In the genomic region with DNA sequence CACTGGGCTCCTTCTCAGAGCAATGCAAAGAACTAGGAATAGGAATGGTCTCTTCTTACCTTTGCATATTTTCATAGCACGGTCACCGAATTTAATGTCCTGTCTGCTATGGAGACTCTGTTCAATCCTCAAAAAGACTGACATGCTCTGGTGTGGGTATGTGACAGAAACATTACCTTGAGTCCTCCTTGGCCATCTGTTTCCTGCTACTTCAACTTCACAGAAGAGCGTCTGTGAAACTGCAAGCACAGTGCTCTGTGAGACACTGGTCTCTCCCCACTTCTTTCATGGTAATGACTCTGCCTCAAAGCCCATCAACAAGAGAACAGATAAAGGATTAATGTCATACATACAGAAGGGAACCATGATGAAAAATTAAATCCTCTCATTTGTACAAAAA, we compare ENCODE assay signal across 21 mouse cellular contexts. TPM values are rescaled to one million over a fixed set of nuclear protein-coding genes. Genes with fewer than 3 reads are reported as not detected.
DNase-seq lines count a peak whose midpoint lies in the region; TF ChIP-seq lines count a peak whose summit lies in the region.
"Had no signal": no experiment of that assay in that cellular context is flagged by ENCODE, and none has a peak within 500 bp of the region (broad histone marks: within the 10 kb centered on the region; RNA-seq: fewer than 3 reads in every experiment).

No protein-coding gene starts in this region.

- no peak for TF ChIP-seq CTCF in layer of hippocampus, adult 2 months (conservative IDR thresholded peaks at IDR 0.05)

- no peak for DNase-seq in layer of hippocampus, adult 2 months (ENCODE audit: low spot score in 2 of 2)
- DNase-seq in layer of hippocampus, adult 9-11 months, result no peak
- DNase-seq in thymus, postnatal 14 days, result peak; percentile 25
- DNase-seq in thymus, postnatal 36 days, result no peak
- peak; percentile 13 for DNase-seq in brain, adult 2 months (ENCODE audit: low read depth, low spot score)
- DNase-seq in splenic B cell, adult 2 months (ENCODE audit: low read depth, low spot score), result peak; percentile 73
- no peak for DNase-seq in MN1 (ENCODE audit: low spot score)
- DNase-seq in gastrocnemius, postnatal 10 days, result no peak
- DNase-seq: cerebellum, adult 8-10 months; gastrocnemius, postnatal 36 days; kidney, adult 2 months; kidney, postnatal 10 days; lung, postnatal 14 days had no signal

- H3K4me3 ChIP-seq in layer of hippocampus, adult 2 months, result no peak overlapping the region
- H3K4me3 ChIP-seq: forebrain, embryonic 12.5 days; heart, embryonic 10.5 days; hindbrain, embryonic 10.5 days; limb, embryonic 15.5 days had no signal

- peak overlapping the region; percentile 90 for H3K27ac ChIP-seq in layer of hippocampus, adult 2 months
- H3K27ac ChIP-seq: forebrain, embryonic 12.5 days; heart, embryonic 10.5 days; hindbrain, embryonic 10.5 days; limb, embryonic 15.5 days had no signal

- peaks cover 2% of the 10 kb centered on the region; the same call in 1 of the 2 replicates for H3K36me3 ChIP-seq in splenic B cell, adult 2 months (ENCODE audit: control insufficient read depth, insufficient read depth, low read length, poor library complexity, severe bottlenecking)
- H3K36me3 ChIP-seq: forebrain, embryonic 12.5 days; heart, embryonic 10.5 days; hindbrain, embryonic 10.5 days; limb, embryonic 15.5 days had no signal

- H3K27me3 ChIP-seq in splenic B cell, adult 2 months (ENCODE audit: control insufficient read depth, insufficient read depth, low read length, poor library complexity, severe bottlenecking), result no peaks in the 10 kb centered on the region
- H3K27me3 ChIP-seq: forebrain, embryonic 12.5 days; limb, embryonic 15.5 days had no signal

RNA-seq across cellular contexts. Expression of a gene that starts 1.4 kb away (rescaled TPM):
- total RNA-seq in layer of hippocampus, adult 2 months (2021), result under 1 TPM; 0.36 to 0.83 TPM
- total RNA-seq in gastrocnemius, postnatal 10 days (2021), result under 1 TPM in 1 of 2 experiments, not detected in 1; 0.19 TPM
- total RNA-seq: adrenal gland, postnatal 4 days had no signal

RNA-seq across cellular contexts. Expression of a gene that starts 15.2 kb away (rescaled TPM):
- total RNA-seq in layer of hippocampus, adult 2 months (2021), result under 1 TPM; 0.84 to 0.86 TPM
- 1 to 10 TPM; 4.2 to 5.0 TPM for total RNA-seq in gastrocnemius, postnatal 10 days (2021)

RNA-seq across cellular contexts. Expression of a gene that starts 31.9 kb away (rescaled TPM):
- 1 to 10 TPM; 1.2 to 1.4 TPM for total RNA-seq in layer of hippocampus, adult 2 months (2021)
- total RNA-seq in gastrocnemius, postnatal 10 days (2021), result 1 to 10 TPM; 1.8 to 4.2 TPM

RNA-seq across cellular contexts. Expression of a gene that starts 41.0 kb away (rescaled TPM):
- total RNA-seq in layer of hippocampus, adult 2 months (2021), result not detected
- total RNA-seq in gastrocnemius, postnatal 10 days (2021), result not detected
- total RNA-seq: gastrocnemius, postnatal 36 days; left cerebral cortex, adult 18-20 months; left cerebral cortex, postnatal 36 days had no signal

RNA-seq across cellular contexts. Expression of a gene that starts 52.2 kb away (rescaled TPM):
- not detected for total RNA-seq in layer of hippocampus, adult 2 months (2021)
- total RNA-seq in gastrocnemius, postnatal 10 days (2021), result 1 to 10 TPM; 2.7 to 2.8 TPM
- total RNA-seq: layer of hippocampus, adult 8-10 months; left cerebral cortex, adult 18-20 months; left cerebral cortex, postnatal 36 days had no signal

Comparison
In these comparisons a context has a peak if more than half of its experiments do, and no peak if none do; other contexts are left out.
1. DNase-seq: peak in thymus, postnatal 14 days (single experiment), brain, adult 2 months (single experiment) and splenic B cell, adult 2 months (single experiment); none in layer of hippocampus, adult 2 months (0 of 2), layer of hippocampus, adult 9-11 months (single experiment), thymus, postnatal 36 days (0 of 2), MN1 (single experiment) and gastrocnemius, postnatal 10 days (single experiment).